Mouse (Mus musculus) hindbrain, embryonic 15.5 days (tissue): ENCODE results near the gene Ptges2. TPM values are rescaled to one million over a fixed set of nuclear protein-coding genes. Genes with fewer than 3 reads are reported as not detected.

Source experiments
- ATAC-seq: fragments of 200-750 bp; cut with Nextera tagmentation; 2 replicates; pipeline ENCODE4 v1.8.0; 2017; ENCODE audit warnings: low read depth, moderate number of reproducible peaks, moderate TSS enrichment; ENCODE audit not compliant: low FRiP score
- H3K27ac ChIP-seq: fragments of 300-500 bp; sonication (generic); replicated peaks from 2 replicates; pipeline ENCODE4 v1.5.1; 2015; ENCODE audit warnings: mild to moderate bottlenecking, inconsistent platforms
- H3K27me3 ChIP-seq: fragments of 300-500 bp; sonication (generic); 2 replicates; pipeline ENCODE4 v1.6.1; 2015; ENCODE audit warnings: control low read depth, inconsistent platforms
- H3K36me3 ChIP-seq: fragments of 300-500 bp; sonication (generic); 2 replicates; pipeline ENCODE4 v1.6.1; 2015; ENCODE audit warnings: control low read depth, inconsistent platforms
- H3K4me1 ChIP-seq: fragments of 300-500 bp; sonication (generic); replicated peaks from 2 replicates; pipeline ENCODE4 v1.6.1; 2015; ENCODE audit warnings: control low read depth, inconsistent platforms
- H3K4me2 ChIP-seq: fragments of 300-500 bp; sonication (generic); 2 replicates; pipeline ENCODE4 v1.6.1; 2015; ENCODE audit warnings: moderate library complexity, mild to moderate bottlenecking, inconsistent platforms
- H3K4me3 ChIP-seq: fragments of 300-500 bp; sonication (generic); 2 replicates; pipeline ENCODE4 v1.5.1; 2015; ENCODE audit warnings: mild to moderate bottlenecking, inconsistent platforms
- H3K9ac ChIP-seq: fragments of 300-500 bp; sonication (generic); 2 replicates; pipeline ENCODE4 v1.6.1; 2015; ENCODE audit warnings: inconsistent platforms
- H3K9me3 ChIP-seq: fragments of 300-500 bp; sonication (generic); 2 replicates; pipeline ENCODE4 v1.6.1; 2016; ENCODE audit warnings: control low read depth, inconsistent platforms
- WGBS: fragments of 180-500 bp; shearing (Covaris S2); methylation state at CpG from one replicate; pipeline ENCODE4 v1.1.7; 2015; 5-methylcytosine and 5-hydroxymethylcytosine counted together
- polyA plus RNA-seq: library from polyadenylated mRNA; unstranded; fragments of >200 nt; fragmentation: Nextera tagmentation; extraction: Ambion mirVana; gene quantifications from 2 replicates; pipeline ENCODE4 v1.2.1, GENCODE M21; 2015

Ptges2 gene
- polyA plus RNA-seq, 1 experiment from 2014 or later, result 51.0 TPM

GRCm38 (mm10) chr2:32380001-32380500 lies 15.6 kb upstream of the Ptges2 start:
- no peak for ATAC-seq
- Histone ChIP-seq H3K9ac (no peak overlapping the region), H3K4me3 (no peak overlapping the region), H3K36me3 (peaks cover 42% of the 10 kb centered on the region), H3K9me3 (no peaks in the 10 kb centered on the region), H3K4me2 (peak overlapping the region; percentile 85; the same call in 1 of the 2 replicates), H3K27me3 (peaks cover 8% of the 10 kb centered on the region; the same call in 1 of the 2 replicates), H3K4me1 (peaks cover 11% of the 10 kb centered on the region), H3K27ac (no peak overlapping the region)
- 87% methylated on average over 7 of the region's 7 CpGs for WGBS

GRCm38 (mm10) chr2:32381141-32381774 lies 14.4 kb upstream of the Ptges2 start:
- Histone ChIP-seq H3K36me3 (peaks cover 30% of the 10 kb centered on the region), H3K4me1 (peaks cover 11% of the 10 kb centered on the region), H3K27me3 (peaks cover 8% of the 10 kb centered on the region; the same call in 1 of the 2 replicates), H3K9me3 (no peaks in the 10 kb centered on the region), H3K4me2 (peak overlapping the region; percentile 85), H3K27ac (peak overlapping the region; percentile 63), H3K4me3 (peak overlapping the region; percentile 64), H3K9ac (peak overlapping the region; percentile 59)
- WGBS, result 1% methylated on average over 27 of the region's 27 CpGs
- peak; percentile 72 for ATAC-seq

- peaks cover 8% of the 10 kb centered on the region; the same call in 1 of the 2 replicates for H3K27me3 ChIP-seq
- H3K36me3 ChIP-seq, result peaks cover 24% of the 10 kb centered on the region
- peak within 1 kb of the TSS; percentile 64 for H3K4me3 ChIP-seq
- no peaks in the 10 kb centered on the region for H3K9me3 ChIP-seq
- WGBS, result under 1% methylated on average over 38 of the region's 47 CpGs
- ATAC-seq, result peak; percentile 90
- H3K9ac ChIP-seq, result peak within 1 kb of the TSS; percentile 59
- peak within 1 kb of the TSS; percentile 85 for H3K4me2 ChIP-seq
- H3K4me1 ChIP-seq, result peaks cover 11% of the 10 kb centered on the region
- peak within 1 kb of the TSS; percentile 63 for H3K27ac ChIP-seq
These were observed 13.9 kb upstream of the Ptges2 start, which contains the start of gene 1110008P14Rik for GRCm38 (mm10) chr2:32381775-32382223. 1110008P14Rik (minus strand) TSS chr2:32381938.

- H3K27me3 ChIP-seq, result peaks cover 8% of the 10 kb centered on the region; the same call in 1 of the 2 replicates
- WGBS, result 81% methylated on average over 2 of the region's 2 CpGs
- peaks cover 16% of the 10 kb centered on the region for H3K36me3 ChIP-seq
- no peak overlapping the region for H3K4me3 ChIP-seq
- H3K4me2 ChIP-seq, result peak overlapping the region; percentile 85; the same call in 1 of the 2 replicates
- ATAC-seq, result no peak
- H3K9ac ChIP-seq, result no peak overlapping the region
- H3K4me1 ChIP-seq, result peaks cover 11% of the 10 kb centered on the region
- no peaks in the 10 kb centered on the region for H3K9me3 ChIP-seq
- no peak overlapping the region; the same call in 1 of the 2 replicates for H3K27ac ChIP-seq
These were observed 13.0 kb upstream of the Ptges2 start for GRCm38 (mm10) chr2:32382689-32383088.

- Histone ChIP-seq H3K9me3 (no peaks in the 10 kb centered on the region), H3K4me2 (no peak within 1 kb of the TSS), H3K27ac (no peak within 1 kb of the TSS), H3K27me3 (peaks cover 8% of the 10 kb centered on the region; the same call in 1 of the 2 replicates), H3K9ac (no peak within 1 kb of the TSS), H3K4me3 (no peak within 1 kb of the TSS), H3K36me3 (no peaks in the 10 kb centered on the region), H3K4me1 (no peaks in the 10 kb centered on the region)
- ATAC-seq, result no peak
- WGBS, result 64% methylated on average over 5 of the region's 5 CpGs
These were observed 7.8 kb upstream of the Ptges2 start, which contains the start of gene Lcn2 for GRCm38 (mm10) chr2:32387706-32388490. Lcn2 (minus strand) TSS chr2:32388252.

GRCm38 (mm10) chr2:32389157-32389556 lies 6.5 kb upstream of the Ptges2 start:
- Histone ChIP-seq H3K9ac (no peak overlapping the region), H3K4me3 (no peak overlapping the region), H3K4me1 (no peaks in the 10 kb centered on the region), H3K27me3 (no peaks in the 10 kb centered on the region), H3K27ac (no peak overlapping the region), H3K9me3 (no peaks in the 10 kb centered on the region), H3K4me2 (no peak overlapping the region), H3K36me3 (no peaks in the 10 kb centered on the region)
- ATAC-seq, result no peak
- WGBS, result 88% methylated on average over 2 of the region's 2 CpGs

- no peaks in the 10 kb centered on the region for H3K36me3 ChIP-seq
- 84% methylated on average over 8 of the region's 8 CpGs for WGBS
- no peak for ATAC-seq
These were observed 4.8 kb upstream of the Ptges2 start for GRCm38 (mm10) chr2:32390871-32391270.

GRCm38 (mm10) chr2:32392063-32392462 lies 3.6 kb upstream of the Ptges2 start:
- peaks cover 9% of the 10 kb centered on the region for H3K4me1 ChIP-seq
- no peaks in the 10 kb centered on the region for H3K27me3 ChIP-seq
- no peaks in the 10 kb centered on the region for H3K36me3 ChIP-seq
- H3K9ac ChIP-seq, result no peak overlapping the region
- no peak overlapping the region for H3K27ac ChIP-seq
- no peak overlapping the region for H3K4me3 ChIP-seq
- WGBS, result 86% methylated on average over 5 of the region's 5 CpGs
- H3K9me3 ChIP-seq, result no peaks in the 10 kb centered on the region
- H3K4me2 ChIP-seq, result no peak overlapping the region
- ATAC-seq, result no peak

More at GRCm38 (mm10) chr2:32390871-32391270, 4.8 kb upstream of the Ptges2 start:
- no peak overlapping the region for H3K27ac ChIP-seq
- H3K27me3 ChIP-seq, result no peaks in the 10 kb centered on the region
- H3K4me2 ChIP-seq, result no peak overlapping the region
- no peak overlapping the region for H3K9ac ChIP-seq
- H3K9me3 ChIP-seq, result no peaks in the 10 kb centered on the region
- H3K4me3 ChIP-seq, result no peak overlapping the region
- peaks cover 5% of the 10 kb centered on the region for H3K4me1 ChIP-seq

GRCm38 (mm10) chr2:32394973-32395372 lies 723 bp upstream of the Ptges2 start:
- peak overlapping the region; percentile 96 for H3K27ac ChIP-seq
- H3K27me3 ChIP-seq, result no peaks in the 10 kb centered on the region
- WGBS, result 4% methylated on average over 8 of the region's 8 CpGs
- peaks cover 23% of the 10 kb centered on the region for H3K4me1 ChIP-seq
- ATAC-seq, result no peak
- H3K4me3 ChIP-seq, result peak overlapping the region; percentile 88
- peak overlapping the region; percentile 86 for H3K9ac ChIP-seq
- H3K36me3 ChIP-seq, result 0 out of 2 replicates have a peak, but pooled peaks cover 6% of the 10 kb centered on the region
- peak overlapping the region; percentile 92 for H3K4me2 ChIP-seq
- H3K9me3 ChIP-seq, result no peaks in the 10 kb centered on the region

- Histone ChIP-seq H3K27ac (peak overlapping the region; percentile 96), H3K36me3 (peaks cover 14% of the 10 kb centered on the region; the same call in 1 of the 2 replicates), H3K27me3 (no peaks in the 10 kb centered on the region), H3K9me3 (no peaks in the 10 kb centered on the region), H3K4me3 (peak overlapping the region; percentile 88), H3K4me2 (peak overlapping the region; percentile 92), H3K4me1 (peaks cover 23% of the 10 kb centered on the region), H3K9ac (peak overlapping the region; percentile 86)
- peak; percentile 96 for ATAC-seq
- WGBS, result under 1% methylated on average over 59 of the region's 59 CpGs
These were observed 388 bp downstream of the Ptges2 start for GRCm38 (mm10) chr2:32395946-32396621.

GRCm38 (mm10) chr2:32396695-32397094 lies 999 bp downstream of the Ptges2 start:
- Histone ChIP-seq H3K36me3 (peaks cover 16% of the 10 kb centered on the region; the same call in 1 of the 2 replicates), H3K9me3 (no peaks in the 10 kb centered on the region), H3K4me2 (peak overlapping the region; percentile 92), H3K27me3 (no peaks in the 10 kb centered on the region), H3K4me3 (peak overlapping the region; percentile 88), H3K9ac (peak overlapping the region; percentile 86), H3K4me1 (peaks cover 23% of the 10 kb centered on the region), H3K27ac (peak overlapping the region; percentile 96)
- WGBS, result under 1% methylated on average over 15 of the region's 15 CpGs
- ATAC-seq, result no peak
